Mouse (Mus musculus): ENCODE results near the gene Gm6465. TPM values are rescaled to one million over a fixed set of nuclear protein-coding genes. Genes with fewer than 3 reads are reported as not detected.
"Not testable (repeated sequence)": the region's sequence is repeated elsewhere in the genome, so short reads cannot be mapped to it uniquely, and the experiment has no call there.

The Gm6465 gene
- polyA plus RNA-seq (2015; fragmentation: Nextera tagmentation; extraction: Ambion mirVana): not detected in 2 replicates

DNA sequence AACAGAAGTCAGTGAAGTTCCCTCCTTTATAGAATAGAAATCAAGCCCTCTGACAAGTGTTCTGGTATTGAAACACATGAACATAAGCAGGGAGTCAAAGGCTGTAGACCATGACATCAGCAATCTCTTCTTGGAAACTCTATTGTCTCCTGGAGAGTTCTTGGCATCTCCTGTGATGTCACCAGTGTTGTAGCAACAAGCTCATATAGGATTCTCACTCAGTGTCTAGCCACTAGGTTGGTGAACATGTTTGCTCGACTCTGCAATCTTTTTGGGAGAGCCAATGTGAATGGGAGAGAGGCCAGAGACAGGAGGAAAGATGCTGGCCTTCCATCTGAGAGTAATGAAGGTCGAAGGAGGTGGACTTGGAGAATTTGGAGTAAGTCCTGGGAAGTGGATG is at the start of gene Gm6465:
TSS of gene Gm6465 (plus strand) at position 301 of the 400 bp plus-strand sequence.
- H3K4me2 ChIP-seq (ENCODE audit: low read depth, low read length); H3K27me3 ChIP-seq (ENCODE audit: control insufficient read depth, insufficient read depth, low read depth, low read length); H3K36me3 ChIP-seq (ENCODE audit: control insufficient read depth, insufficient read depth, low read length); ATAC-seq (ENCODE audit: low read depth); H3K4me3 ChIP-seq (ENCODE audit: low read length); H3K9me3 ChIP-seq (ENCODE audit: control insufficient read depth, low read length); H3K27ac ChIP-seq (ENCODE audit: low read length); H3K9ac ChIP-seq (ENCODE audit: low read length); H3K4me1 ChIP-seq (replicated peaks; ENCODE audit: control insufficient read depth, insufficient read depth, low read length): not testable (repeated sequence)
- 61% methylated on average over 2 of the region's 2 CpGs for WGBS

DNA sequence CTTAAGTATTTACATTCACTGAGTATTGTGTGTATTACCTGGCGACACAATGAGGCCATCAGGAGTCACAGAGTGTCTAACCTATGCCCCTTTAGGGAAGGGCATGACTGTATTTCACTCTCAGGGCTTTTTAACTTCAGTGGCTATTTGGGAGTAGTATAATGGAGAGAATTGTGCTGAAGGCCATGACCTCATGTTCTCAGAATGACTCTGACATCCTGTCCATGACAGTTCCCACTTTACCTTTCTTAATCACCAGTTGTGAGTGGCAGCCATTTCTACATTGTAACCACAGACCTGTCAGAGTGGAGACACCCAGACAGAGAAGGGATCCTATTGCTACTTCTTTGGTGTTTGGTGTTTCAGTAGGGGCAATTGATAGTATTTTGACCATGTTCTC is 485 bp downstream of the Gm6465 start:
- not testable (repeated sequence) for H3K27ac ChIP-seq (ENCODE audit: low read length); H3K4me2 ChIP-seq (ENCODE audit: low read depth, low read length); H3K4me1 ChIP-seq (replicated peaks; ENCODE audit: control insufficient read depth, insufficient read depth, low read length); H3K9me3 ChIP-seq (ENCODE audit: control insufficient read depth, low read length); ATAC-seq (ENCODE audit: low read depth); H3K9ac ChIP-seq (ENCODE audit: low read length); H3K27me3 ChIP-seq (ENCODE audit: control insufficient read depth, insufficient read depth, low read depth, low read length); H3K4me3 ChIP-seq (ENCODE audit: low read length); H3K36me3 ChIP-seq (ENCODE audit: control insufficient read depth, insufficient read depth, low read length)
- WGBS: 65% methylated on average over 1 of the region's 1 CpGs

DNA sequence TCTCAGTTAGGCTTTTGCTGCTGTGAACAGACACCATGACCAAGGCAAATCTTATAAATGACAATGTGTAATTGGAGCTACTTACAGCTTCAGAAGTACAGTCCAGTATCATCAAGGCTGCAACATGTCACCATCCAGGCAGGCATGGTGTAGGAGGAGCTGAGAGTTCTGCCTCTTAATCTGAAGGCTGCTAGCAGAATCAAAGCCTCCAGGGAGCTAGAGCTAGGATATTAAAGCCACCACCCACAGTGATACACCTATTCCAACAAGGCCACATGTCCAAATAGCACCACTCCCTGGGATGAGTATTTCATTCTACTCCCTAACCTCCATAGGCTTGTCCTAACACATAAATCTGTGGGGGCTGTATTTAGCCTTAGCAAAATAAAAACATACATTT is 12.6 kb downstream of the Gm6465 start:
- not testable (repeated sequence) for H3K27me3 ChIP-seq (ENCODE audit: control insufficient read depth, insufficient read depth, low read depth, low read length); H3K27ac ChIP-seq (ENCODE audit: low read length); H3K4me2 ChIP-seq (ENCODE audit: low read depth, low read length); H3K9me3 ChIP-seq (ENCODE audit: control insufficient read depth, low read length); H3K36me3 ChIP-seq (ENCODE audit: control insufficient read depth, insufficient read depth, low read length); H3K9ac ChIP-seq (ENCODE audit: low read length); H3K4me1 ChIP-seq (replicated peaks; ENCODE audit: control insufficient read depth, insufficient read depth, low read length); H3K4me3 ChIP-seq (ENCODE audit: low read length); ATAC-seq (ENCODE audit: low read depth)

Other genes starting within 250 kb of the Gm6465 start
- not detected in 2 replicates for gene Gm8922, start 163.6 kb upstream of the Gm6465 start, polyA plus RNA-seq (2015; fragmentation: Nextera tagmentation; extraction: Ambion mirVana)
- gene Gm8926, start 75.0 kb upstream of the Gm6465 start, polyA plus RNA-seq (2015; fragmentation: Nextera tagmentation; extraction: Ambion mirVana): not detected in 2 replicates
- not detected in 2 replicates for gene 4933402N22Rik, start 72.5 kb downstream of the Gm6465 start, polyA plus RNA-seq (2015; fragmentation: Nextera tagmentation; extraction: Ambion mirVana)